Mouse (Mus musculus): ENCODE measurements around the gene Mfsd4b3.

GRCm38 (mm10) chr10:40009591-40009990 lies 49.6 kb upstream of the Mfsd4b3 start:
- no peak for TF ChIP-seq SIN3A (IDR thresholded peaks at IDR 0.05; ENCODE audit: low read length)
- no peak for TF ChIP-seq POLR2AphosphoS2 (IDR thresholded peaks at IDR 0.05; ENCODE audit: low read depth, low read length)
- TF ChIP-seq TBP (conservative IDR thresholded peaks at IDR 0.05; ENCODE audit: low read depth, low read length), result no peak
- no peak for TF ChIP-seq CTCF (conservative IDR thresholded peaks at IDR 0.05 in 1 of 2, IDR thresholded peaks at IDR 0.05 in 1 of 2; ENCODE audit: low read depth in 2 of 2, low read length in 2 of 2)
- no peak for TF ChIP-seq ZC3H11A (IDR thresholded peaks at IDR 0.05; ENCODE audit: low read depth, low read length)

Measured in CH12.LX (cell line).